19 mouse cellular contexts compared by ENCODE assay signal in genomic region chr1:18668901-18669300, GRCm38 (mm10).
DNase-seq lines count a peak whose midpoint lies in the region; TF ChIP-seq lines count a peak whose summit lies in the region.
"Had no signal": no experiment of that assay in that cellular context is flagged by ENCODE, and none has a peak within 500 bp of the region (broad histone marks: within the 10 kb centered on the region; RNA-seq: fewer than 3 reads in every experiment).

No protein-coding gene starts in this region.

- H3K27ac ChIP-seq in thymus, adult 2 months (ENCODE audit: control insufficient read depth, insufficient read depth, low read length), result no peak overlapping the region
- H3K27ac ChIP-seq: embryonic facial prominence, embryonic 15.5 days; forebrain, embryonic 10.5 days; heart, embryonic 15.5 days; hindbrain, embryonic 13.5 days; hindbrain, postnatal 0 days had no signal

- no peak overlapping the region for H3K4me3 ChIP-seq in thymus, adult 2 months (ENCODE audit: control insufficient read depth, insufficient read depth, low read length)
- H3K4me3 ChIP-seq: embryonic facial prominence, embryonic 15.5 days; erythroblast, embryonic 14.5 days; forebrain, embryonic 10.5 days; heart, embryonic 15.5 days; hindbrain, embryonic 13.5 days had no signal

- WGBS in thymus, adult 2 months, result 91% methylated on average over 7 of the region's 7 CpGs

- H3K36me3 ChIP-seq in thymus, adult 2 months (ENCODE audit: control insufficient read depth, insufficient read depth, low read length), result no peaks in the 10 kb centered on the region
- H3K36me3 ChIP-seq: embryonic facial prominence, embryonic 15.5 days; forebrain, embryonic 10.5 days; heart, embryonic 15.5 days; hindbrain, embryonic 13.5 days had no signal

- H3K4me1 ChIP-seq in thymus, adult 2 months (replicated peaks; ENCODE audit: control insufficient read depth, insufficient read depth, low read length), result no peaks in the 10 kb centered on the region
- H3K4me1 ChIP-seq: embryonic facial prominence, embryonic 15.5 days; forebrain, embryonic 10.5 days; heart, embryonic 15.5 days; hindbrain, embryonic 13.5 days had no signal

- no peaks in the 10 kb centered on the region for H3K27me3 ChIP-seq in thymus, adult 2 months (ENCODE audit: control insufficient read depth, insufficient read depth, low read length)
- H3K27me3 ChIP-seq: embryonic facial prominence, embryonic 15.5 days; heart, embryonic 15.5 days; hindbrain, embryonic 13.5 days had no signal

- intact Hi-C loops in left cerebral cortex, postnatal 4 days (cut with DNase I), result no loop called here

- TF ChIP-seq POLR2A in thymus, adult 2 months (IDR thresholded peaks at IDR 0.05; ENCODE audit: control insufficient read depth, extremely low read depth, insufficient read depth, low read length, poor library complexity), result no peak

- TF ChIP-seq CTCF in thymus, adult 2 months (IDR thresholded peaks at IDR 0.05; ENCODE audit: borderline replicate concordance, control insufficient read depth, extremely low read depth, insufficient read depth, low read length, poor library complexity), result no peak

- peak; percentile 10 to 17 for DNase-seq in cerebellum, adult 18-20 months
- DNase-seq in cerebellum, adult 11 months, result no peak
- peak; percentile 6 for DNase-seq in left cerebral cortex, postnatal 4 days
- no peak for DNase-seq in left cerebral cortex, adult 18-20 months (ENCODE audit: low spot score in 2 of 2)
- DNase-seq in cerebellum, adult 8-10 months, result peak; percentile 3
- DNase-seq in cerebellum, postnatal 14 days, result peak; percentile 37 to 47
- no peak for DNase-seq in testis, postnatal 10 days (ENCODE audit: low spot score)
- no peak for DNase-seq in thymus, adult 2 months
- DNase-seq: adrenal gland, postnatal 14 days; gastrocnemius, postnatal 10 days; heart, adult 18-20 months; heart, postnatal 14 days; kidney, adult 11 months had no signal

Comparison
In these comparisons a context has a peak if more than half of its experiments do, and no peak if none do; other contexts are left out.
1. DNase-seq: peak in cerebellum, adult 18-20 months (2 of 2), left cerebral cortex, postnatal 4 days (single experiment), cerebellum, adult 8-10 months (single experiment) and cerebellum, postnatal 14 days (2 of 2); none in cerebellum, adult 11 months (single experiment), left cerebral cortex, adult 18-20 months (0 of 2), testis, postnatal 10 days (single experiment) and thymus, adult 2 months (single experiment).